Mouse (Mus musculus) midbrain, embryonic 16.5 days (tissue): ENCODE data around the gene Dusp5. TPM values are rescaled to one million over a fixed set of nuclear protein-coding genes. Genes with fewer than 3 reads are reported as not detected.

Experiments
- polyA plus RNA-seq: library from polyadenylated mRNA; unstranded; fragments of >200 nt; fragmentation: Nextera tagmentation; extraction: Ambion mirVana; gene quantifications from 2 replicates; pipeline ENCODE4 v1.2.1, GENCODE M21; 2015

Gene Dusp5
- polyA plus RNA-seq, 1 experiment from 2014 or later, result 2.2 TPM

Other genes starting within 250 kb of the Dusp5 start
- 37.2 and 40.8 TPM in 2 replicates for gene Mxi1, start 218.6 kb upstream of the Dusp5 start, polyA plus RNA-seq
- gene Gm10197, start 157.3 kb upstream of the Dusp5 start, polyA plus RNA-seq, result not detected in 2 replicates
- 31.2 and 32.2 TPM in 2 replicates for gene Smndc1, start 138.5 kb upstream of the Dusp5 start, polyA plus RNA-seq
- 212 and 234 TPM in 2 replicates for gene Nutf2-ps1, start 60.0 kb downstream of the Dusp5 start, polyA plus RNA-seq
- 55.9 and 66.5 TPM in 2 replicates for gene Smc3, start 71.3 kb downstream of the Dusp5 start, polyA plus RNA-seq
- gene Rbm20, start 148.2 kb downstream of the Dusp5 start, polyA plus RNA-seq, result 0.75 and 0.89 TPM in 2 replicates